Mouse (Mus musculus) E14TG2a.4 (cell line): ENCODE data around the gene Adssl1.

Experiments
- H3K27me3 ChIP-seq: 2 replicates; pipeline ENCODE4 v1.6.1; 2014; ENCODE audit warnings: low read length, control low read depth; ENCODE audit not compliant: insufficient read depth
- H3K36me3 ChIP-seq: 2 replicates; pipeline ENCODE4 v1.6.1; 2014; ENCODE audit warnings: low read length, control low read depth; ENCODE audit not compliant: insufficient read depth
- H3K4me1 ChIP-seq: replicated peaks from 2 replicates; pipeline ENCODE4 v1.6.1; 2014; ENCODE audit warnings: low read depth, low read length, control low read depth
- H3K4me3 ChIP-seq: replicated peaks from 2 replicates; pipeline ENCODE4 v1.5.1; 2014; ENCODE audit warnings: mild to moderate bottlenecking, low read length
- H3K9me3 ChIP-seq: 2 replicates; pipeline ENCODE4 v1.6.1; 2014; ENCODE audit warnings: low read length, control low read depth
- CTCF ChIP-seq: conservative IDR thresholded peaks from 2 replicates; pipeline ENCODE4 v1.5.1; 2014; ENCODE audit warnings: low read length
- NANOG ChIP-seq: IDR thresholded peaks from 2 replicates; pipeline ENCODE4 v1.6.1; 2014; ENCODE audit warnings: borderline replicate concordance, low read length, mixed read lengths
- POU5F1 ChIP-seq: IDR thresholded peaks from 2 replicates; pipeline ENCODE4 v1.6.1; 2014; ENCODE audit warnings: low read length, borderline replicate concordance

The Adssl1 gene

GRCm38 (mm10) chr12:112672744-112673575 is 53.1 kb downstream of the Adssl1 start:
- Histone ChIP-seq H3K27me3 (peaks cover 33% of the 10 kb centered on the region), H3K4me1 (peaks cover 59% of the 10 kb centered on the region), H3K9me3 (0 out of 2 replicates have a peak, but pooled peaks cover 4% of the 10 kb centered on the region), H3K36me3 (peaks cover 34% of the 10 kb centered on the region), H3K4me3 (peak overlapping the region; percentile 83)
- TF ChIP-seq NANOG (no peak), POU5F1 (no peak), CTCF (no peak)

DNA sequence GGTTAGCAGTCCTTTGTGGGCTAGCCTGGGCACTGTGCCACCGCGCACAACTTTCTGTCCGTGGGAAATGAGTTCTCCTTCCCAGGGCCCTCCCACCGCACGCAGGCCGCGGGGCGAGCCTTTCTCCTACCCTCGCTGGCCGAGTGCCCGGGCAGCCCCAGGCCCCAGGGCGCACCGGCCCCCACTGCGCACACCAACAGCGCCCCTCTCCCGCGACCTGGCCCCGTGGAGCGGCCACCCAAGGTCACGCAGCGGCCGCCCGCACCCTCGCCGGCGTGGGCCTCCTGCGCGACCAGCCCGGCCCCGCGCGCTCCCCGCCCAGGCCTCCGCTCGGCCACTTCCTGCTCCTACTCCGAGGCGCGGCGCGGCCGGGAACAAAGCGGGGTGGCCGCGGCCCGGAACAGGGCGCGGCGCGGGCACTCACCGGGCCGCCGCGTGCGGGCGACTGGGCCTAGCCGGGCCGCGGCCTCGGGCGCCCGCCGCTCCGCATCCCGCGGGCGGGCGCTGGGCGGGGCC is 53.8 kb downstream of the Adssl1 start:
- peaks cover 27% of the 10 kb centered on the region for H3K36me3 ChIP-seq
- TF ChIP-seq CTCF, result no peak
- TF ChIP-seq NANOG, result no peak
- TF ChIP-seq POU5F1, result no peak
- 0 out of 2 replicates have a peak, but pooled peaks cover under 1% of the 10 kb centered on the region for H3K9me3 ChIP-seq
- peaks cover 40% of the 10 kb centered on the region for H3K27me3 ChIP-seq
- H3K4me3 ChIP-seq, result peak overlapping the region; percentile 83
- peaks cover 65% of the 10 kb centered on the region for H3K4me1 ChIP-seq

- peaks cover 65% of the 10 kb centered on the region for H3K4me1 ChIP-seq
- H3K9me3 ChIP-seq, result no peaks in the 10 kb centered on the region
- peak within 1 kb of the TSS; percentile 83 for H3K4me3 ChIP-seq
- H3K36me3 ChIP-seq, result peaks cover 19% of the 10 kb centered on the region
- peaks cover 44% of the 10 kb centered on the region for H3K27me3 ChIP-seq
- no peak for TF ChIP-seq POU5F1
- TF ChIP-seq NANOG, result no peak
- no peak for TF ChIP-seq CTCF
These were observed 54.5 kb downstream of the Adssl1 start, which contains the start of gene Akt1 for GRCm38 (mm10) chr12:112674132-112675011. Gene Akt1 (minus strand): TSS chr12:112674884.

- Histone ChIP-seq H3K9me3 (no peaks in the 10 kb centered on the region), H3K36me3 (peaks cover 9% of the 10 kb centered on the region), H3K27me3 (peaks cover 55% of the 10 kb centered on the region), H3K4me3 (peak overlapping the region; percentile 83), H3K4me1 (peaks cover 72% of the 10 kb centered on the region)
- TF ChIP-seq CTCF, result peak; percentile 70
- no peak for TF ChIP-seq NANOG
- TF ChIP-seq POU5F1, result no peak
These were observed 55.6 kb downstream of the Adssl1 start for GRCm38 (mm10) chr12:112675245-112676035.

DNA sequence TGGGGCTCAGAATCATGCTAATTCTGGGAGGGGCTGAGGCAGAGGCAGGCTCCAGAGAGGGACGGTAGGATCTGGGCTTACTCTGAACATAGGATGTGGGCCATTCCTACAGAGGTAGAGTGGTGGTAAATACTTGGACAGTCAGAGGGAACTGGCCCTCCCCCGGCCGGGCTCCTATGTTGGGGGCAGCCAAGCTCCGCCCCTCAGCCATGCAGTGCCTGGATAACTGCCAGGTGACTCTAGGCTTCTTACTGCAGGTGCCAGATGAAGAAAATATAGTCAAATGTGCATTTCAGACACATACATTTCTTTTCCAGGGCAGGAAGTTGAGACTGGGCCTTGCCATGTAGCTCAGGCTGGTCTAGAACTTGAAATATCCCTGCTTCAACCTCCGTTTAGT is 57.2 kb downstream of the Adssl1 start:
- Histone ChIP-seq H3K4me1 (peaks cover 61% of the 10 kb centered on the region), H3K9me3 (no peaks in the 10 kb centered on the region), H3K4me3 (0 out of 2 replicates have a peak overlapping the region, but pooled peaks have one; percentile 4), H3K27me3 (peaks cover 70% of the 10 kb centered on the region), H3K36me3 (no peaks in the 10 kb centered on the region)
- no peak for TF ChIP-seq NANOG

DNA sequence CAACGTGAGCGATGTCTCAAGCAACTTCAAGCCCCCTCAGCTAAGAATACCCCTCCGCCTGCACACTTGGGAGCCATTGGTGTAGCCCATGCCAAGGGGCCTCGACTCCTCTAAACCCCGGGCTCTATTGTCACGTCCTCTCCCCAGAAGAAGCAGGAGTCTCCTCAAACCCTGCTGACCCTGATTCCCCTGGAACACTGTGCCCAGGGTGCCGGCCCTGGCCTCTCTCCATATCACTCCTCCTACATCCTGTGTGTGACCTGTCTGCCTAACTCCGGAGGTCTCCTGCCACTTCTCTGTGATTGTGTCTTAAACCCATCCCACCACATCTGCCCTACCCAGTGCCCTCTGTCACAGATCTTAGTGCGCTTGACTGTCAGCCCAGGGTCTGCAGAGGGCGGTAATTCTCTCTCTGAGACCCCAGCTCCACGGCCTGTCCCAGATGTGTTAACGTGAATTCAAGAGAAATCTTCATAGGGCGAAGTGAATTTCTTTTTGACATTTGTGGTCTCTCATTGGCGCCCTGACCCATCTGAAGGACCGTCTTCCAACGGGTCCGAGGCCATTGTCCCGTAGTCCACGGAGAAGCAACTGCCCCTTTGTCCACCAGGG is 58.2 kb downstream of the Adssl1 start:
- H3K36me3 ChIP-seq, result no peaks in the 10 kb centered on the region
- H3K4me1 ChIP-seq, result peaks cover 54% of the 10 kb centered on the region
- H3K9me3 ChIP-seq, result no peaks in the 10 kb centered on the region
- H3K4me3 ChIP-seq, result peak overlapping the region; percentile 84
- peaks cover 80% of the 10 kb centered on the region for H3K27me3 ChIP-seq
- no peak for TF ChIP-seq NANOG
- no peak for TF ChIP-seq POU5F1

DNA sequence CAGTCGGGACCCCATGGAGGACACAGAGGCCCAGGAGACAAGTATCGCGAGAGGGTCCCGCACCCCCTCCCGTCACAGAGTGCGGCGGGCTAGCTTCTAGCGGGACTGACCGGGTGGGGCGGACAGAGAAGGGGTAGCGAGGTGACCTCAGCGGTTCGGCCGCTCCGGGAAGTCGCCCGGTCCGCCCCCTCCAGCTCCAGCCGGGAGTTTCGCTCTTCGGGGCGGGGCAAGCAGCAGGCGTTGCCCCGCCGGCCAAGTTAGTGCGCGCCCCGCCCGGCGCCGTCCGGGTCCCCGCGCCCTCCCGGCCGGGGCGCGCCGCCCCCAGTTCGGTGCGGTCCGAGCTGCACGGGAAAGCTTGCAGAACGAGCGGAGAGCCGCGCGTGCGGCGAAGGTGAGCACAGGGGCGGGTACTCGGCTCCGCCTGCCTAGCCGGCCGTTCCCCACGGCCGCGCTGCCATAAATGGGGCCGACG is 58.7 kb downstream of the Adssl1 start, which contains the start of gene Zbtb42:
Gene Zbtb42 (plus strand): TSS at position 274 of the 472 bp plus-strand sequence.
- TF ChIP-seq NANOG (no peak), POU5F1 (no peak), CTCF (no peak)
- peak within 1 kb of the TSS; percentile 84 for H3K4me3 ChIP-seq
- peaks cover 55% of the 10 kb centered on the region for H3K4me1 ChIP-seq
- no peaks in the 10 kb centered on the region for H3K36me3 ChIP-seq
- H3K27me3 ChIP-seq, result peaks cover 84% of the 10 kb centered on the region
- H3K9me3 ChIP-seq, result no peaks in the 10 kb centered on the region
